Mouse (Mus musculus) olfactory bulb, adult 2 months (tissue): Measurements from ENCODE around the gene Tpcn1.

Source experiments
- CTCF ChIP-seq: fragments of 200-500 bp; IDR thresholded peaks from 2 replicates; pipeline ENCODE4 v1.5.1; 2012; ENCODE audit warnings: low read depth, mild to moderate bottlenecking, low read length, moderate library complexity; ENCODE audit not compliant: insufficient read depth
- POLR2A ChIP-seq: fragments of 200-500 bp; IDR thresholded peaks from 2 replicates; pipeline ENCODE4 v1.6.1; 2012; ENCODE audit warnings: mild to moderate bottlenecking, low read depth, low read length, moderate library complexity; ENCODE audit not compliant: insufficient read depth

DNA sequence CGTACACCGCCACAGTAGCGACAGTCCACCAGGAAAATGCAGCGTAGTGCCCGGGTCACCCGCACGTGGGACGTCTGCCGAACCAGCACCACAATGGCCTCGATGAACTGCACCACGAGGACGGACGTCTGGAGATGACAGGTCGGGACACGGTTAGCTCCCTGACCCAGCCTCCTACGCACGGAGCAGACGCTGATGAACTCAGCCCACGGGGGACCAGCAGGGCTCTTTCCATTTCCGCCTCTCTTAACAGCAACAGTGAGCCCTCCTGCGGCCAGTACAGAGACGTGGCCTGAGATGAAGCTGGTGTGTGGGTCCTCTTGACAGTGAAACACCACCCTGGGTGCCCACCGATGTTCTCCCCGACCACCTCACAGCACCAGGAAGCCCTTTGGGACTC, 32.6 kb downstream of the Tpcn1 start:
- TF ChIP-seq POLR2A, result no peak
- TF ChIP-seq CTCF, result no peak
